ENCODE assay signal across 15 mouse cellular contexts in the genomic region with DNA sequence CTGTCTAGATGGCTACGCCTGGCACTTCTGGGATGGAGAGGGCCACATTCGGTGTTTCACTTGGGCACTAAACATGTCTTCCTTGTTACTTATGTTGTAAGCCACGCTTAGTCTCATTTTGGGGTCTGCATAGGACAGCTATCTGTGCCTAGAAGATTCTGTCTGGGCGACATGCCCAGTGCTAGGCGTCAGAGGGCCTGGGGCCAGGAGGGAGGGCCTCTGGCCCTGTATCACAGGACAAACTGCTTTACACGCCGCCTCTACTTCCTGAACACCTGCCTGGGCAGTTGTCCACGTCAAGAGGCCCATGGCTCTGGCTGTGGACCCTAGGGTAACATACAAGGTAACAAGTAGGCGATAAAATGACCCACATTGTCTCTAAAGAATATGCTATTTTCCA. TPM values are rescaled to one million over a fixed set of nuclear protein-coding genes. Genes with fewer than 3 reads are reported as not detected.
A peak's percentile ranks its signal among the peaks of the same experiment; 100 is the strongest.
DNase-seq lines count a peak whose midpoint lies in the region; ATAC-seq lines count a peak whose summit lies in the region.
"Had no signal": no experiment of that assay in that cellular context is flagged by ENCODE, and none has a peak within 500 bp of the region (broad histone marks: within the 10 kb centered on the region; RNA-seq: fewer than 3 reads in every experiment).

No protein-coding gene starts in this region.

- no peak overlapping the region for H3K9ac ChIP-seq in forebrain, embryonic 15.5 days (replicated peaks)
- H3K9ac ChIP-seq: hindbrain, embryonic 12.5 days; limb, embryonic 15.5 days; neural tube, embryonic 15.5 days had no signal

- no peaks in the 10 kb centered on the region for H3K36me3 ChIP-seq in forebrain, embryonic 15.5 days
- H3K36me3 ChIP-seq: hindbrain, embryonic 12.5 days; neural tube, embryonic 15.5 days had no signal

- 67% methylated on average over 9 of the region's 9 CpGs for WGBS in forebrain, embryonic 15.5 days

- peak; percentile 84 to 89 for DNase-seq in cerebellum, postnatal 10 days
- DNase-seq in left cerebral cortex, postnatal 4 days: peak; percentile 74
- DNase-seq in left cerebral cortex, adult 8-10 months (ENCODE audit: low spot score in 2 of 2): no peak
- peak; percentile 60 to 62 for DNase-seq in heart, postnatal 14 days
- peak; percentile 41 to 65 for DNase-seq in lung, postnatal 4 days
- DNase-seq in adrenal gland, postnatal 4 days (ENCODE audit: low spot score in 2 of 2): no peak
- DNase-seq: gastrocnemius, postnatal 25 days; kidney, postnatal 25 days had no signal

- H3K4me3 ChIP-seq in forebrain, embryonic 15.5 days: no peak overlapping the region
- H3K4me3 ChIP-seq: erythroblast, embryonic 14.5 days; hindbrain, embryonic 12.5 days; limb, embryonic 15.5 days; neural tube, embryonic 15.5 days had no signal

- H3K4me2 ChIP-seq in forebrain, embryonic 15.5 days (replicated peaks): no peak overlapping the region
- H3K4me2 ChIP-seq: hindbrain, embryonic 12.5 days; limb, embryonic 15.5 days; neural tube, embryonic 15.5 days had no signal

- no peaks in the 10 kb centered on the region for H3K9me3 ChIP-seq in forebrain, embryonic 15.5 days
- H3K9me3 ChIP-seq: hindbrain, embryonic 12.5 days; limb, embryonic 15.5 days; neural tube, embryonic 15.5 days had no signal

- intact Hi-C loops in left cerebral cortex, postnatal 4 days (cut with DNase I): no loop called here
- intact Hi-C loops in heart, postnatal 14 days (cut with DNase I): no loop called here

- no peak for ATAC-seq in cerebellum, adult (ENCODE audit: insufficient number of reproducible peaks, low FRiP score, low TSS enrichment)
- ATAC-seq in forebrain, embryonic 15.5 days (replicated peaks): no peak
- ATAC-seq: intestine, postnatal 0 days had no signal

- H3K27ac ChIP-seq in forebrain, embryonic 15.5 days (replicated peaks): no peak overlapping the region
- H3K27ac ChIP-seq: hindbrain, embryonic 12.5 days; limb, embryonic 15.5 days; neural tube, embryonic 15.5 days had no signal

- H3K4me1 ChIP-seq in forebrain, embryonic 15.5 days: peaks cover 62% of the 10 kb centered on the region

- no peaks in the 10 kb centered on the region for H3K27me3 ChIP-seq in forebrain, embryonic 15.5 days
- H3K27me3 ChIP-seq: hindbrain, embryonic 12.5 days; limb, embryonic 15.5 days; neural tube, embryonic 15.5 days had no signal

RNA-seq across cellular contexts. Expression of a gene that starts 5.0 kb away (rescaled TPM):
- total RNA-seq in left cerebral cortex, postnatal 4 days (2021): 1 to 10 TPM; 3.0 to 3.2 TPM
- total RNA-seq in left cerebral cortex, adult 8-10 months (2022): 1 to 10 TPM; 2.5 to 3.7 (median 3.3) TPM
- 1 to 10 TPM; 2.7 TPM for total RNA-seq in heart, postnatal 14 days (2021)
- 1 to 10 TPM; 6.0 to 7.4 TPM for total RNA-seq in adrenal gland, postnatal 4 days (2021)
- polyA plus RNA-seq in forebrain, embryonic 15.5 days (2015; fragmentation: Nextera tagmentation; extraction: Ambion mirVana): 7.3 and 8.2 TPM in 2 replicates
- polyA plus RNA-seq: erythroblast, embryonic 14.5 days had no signal

RNA-seq across cellular contexts. Expression of a gene that starts 22.9 kb away (rescaled TPM):
- not detected for total RNA-seq in left cerebral cortex, postnatal 4 days (2021)
- 1 to 10 TPM in 1 of 4 experiments, under 1 TPM in 3; 0.32 to 1.5 (median 0.70) TPM for total RNA-seq in left cerebral cortex, adult 8-10 months (2022)
- total RNA-seq in heart, postnatal 14 days (2021): under 1 TPM; 0.74 to 0.80 TPM
- total RNA-seq in adrenal gland, postnatal 4 days (2021): under 1 TPM; 0.48 to 0.93 TPM
- polyA plus RNA-seq in forebrain, embryonic 15.5 days (2015; fragmentation: Nextera tagmentation; extraction: Ambion mirVana): 0.13 and 0.20 TPM in 2 replicates
- polyA plus RNA-seq: erythroblast, embryonic 14.5 days had no signal

RNA-seq across cellular contexts. Expression of a gene that starts 32.3 kb away (rescaled TPM):
- total RNA-seq in left cerebral cortex, postnatal 4 days (2021): 10 to 100 TPM; 18.0 to 19.2 TPM
- 10 to 100 TPM; 12.6 to 16.6 (median 15.2) TPM for total RNA-seq in left cerebral cortex, adult 8-10 months (2022)
- 1 to 10 TPM; 4.7 to 5.3 TPM for total RNA-seq in heart, postnatal 14 days (2021)
- total RNA-seq in adrenal gland, postnatal 4 days (2021): 10 to 100 TPM; 18.8 to 19.7 TPM
- 20.4 and 21.0 TPM in 2 replicates for polyA plus RNA-seq in forebrain, embryonic 15.5 days (2015; fragmentation: Nextera tagmentation; extraction: Ambion mirVana)

RNA-seq across cellular contexts. Expression of a gene that starts 50.5 kb away (rescaled TPM):
- 1 to 10 TPM; 2.2 to 2.5 TPM for total RNA-seq in left cerebral cortex, postnatal 4 days (2021)
- total RNA-seq in left cerebral cortex, adult 8-10 months (2022): 10 to 100 TPM; 15.9 to 17.1 (median 16.4) TPM
- 10 to 100 TPM; 41.8 to 46.5 TPM for total RNA-seq in heart, postnatal 14 days (2021)
- 10 to 100 TPM; 10.4 to 10.7 TPM for total RNA-seq in adrenal gland, postnatal 4 days (2021)
- 1.3 and 1.5 TPM in 2 replicates for polyA plus RNA-seq in forebrain, embryonic 15.5 days (2015; fragmentation: Nextera tagmentation; extraction: Ambion mirVana)

RNA-seq across cellular contexts. Expression of a gene that starts 56.4 kb away (rescaled TPM):
- total RNA-seq in left cerebral cortex, postnatal 4 days (2021): 10 to 100 TPM; 58.7 to 60.3 TPM
- 10 to 100 TPM; 45.5 to 52.6 (median 50.4) TPM for total RNA-seq in left cerebral cortex, adult 8-10 months (2022)
- total RNA-seq in heart, postnatal 14 days (2021): 10 to 100 TPM; 16.4 to 16.5 TPM
- total RNA-seq in adrenal gland, postnatal 4 days (2021): 10 to 100 TPM; 26.7 to 29.7 TPM
- polyA plus RNA-seq in forebrain, embryonic 15.5 days (2015; fragmentation: Nextera tagmentation; extraction: Ambion mirVana): 14.2 and 17.5 TPM in 2 replicates

Comparison
In these comparisons a context has a peak if more than half of its experiments do, and no peak if none do; other contexts are left out.
1. DNase-seq: peak in cerebellum, postnatal 10 days (2 of 2), left cerebral cortex, postnatal 4 days (single experiment), heart, postnatal 14 days (2 of 2) and lung, postnatal 4 days (2 of 2); none in left cerebral cortex, adult 8-10 months (0 of 2) and adrenal gland, postnatal 4 days (0 of 2).